Mouse (Mus musculus) frontal cortex, postnatal 10 days (tissue): ENCODE data around the gene Vwa5a.

Experiments
- DNase-seq, 2 experiments: peaks; one replicate each; pipeline ENCODE4 v3.0.0; 2022; ENCODE audit warnings: low spot score in 2 of 2, mixed read lengths in 1 of 2

The Vwa5a gene

GRCm38 (mm10) chr9:38718102-38718501 is at the start of gene Vwa5a:
TSS of gene Vwa5a (plus strand) at chr9:38718268.
- DNase-seq = no peak

- no peak for DNase-seq
These were observed 45.2 kb upstream of the Vwa5a start for GRCm38 (mm10) chr9:38672887-38673286.

- DNase-seq = no peak
These were observed 43.6 kb upstream of the Vwa5a start, which contains the start of gene Olfr918 for GRCm38 (mm10) chr9:38674501-38674900. TSS of gene Olfr918 (minus strand) at chr9:38674601.

GRCm38 (mm10) chr9:38718927-38719441 is 916 bp downstream of the Vwa5a start:
- no peak for DNase-seq

- no peak for DNase-seq
These were observed 6.0 kb downstream of the Vwa5a start for GRCm38 (mm10) chr9:38724044-38724443.

GRCm38 (mm10) chr9:38728218-38728617 is 10.2 kb downstream of the Vwa5a start:
- no peak for DNase-seq

GRCm38 (mm10) chr9:38741408-38741807 is 23.3 kb downstream of the Vwa5a start:
- DNase-seq = no peak

- no peak for DNase-seq
These were observed 26.7 kb downstream of the Vwa5a start for GRCm38 (mm10) chr9:38744619-38745315.

GRCm38 (mm10) chr9:38751999-38752398 is 33.9 kb downstream of the Vwa5a start, which contains the start of gene Olfr920:
TSS of gene Olfr920 (plus strand) at chr9:38752299.
- DNase-seq = no peak

- DNase-seq = no peak
These were observed 54.7 kb downstream of the Vwa5a start, which contains the start of gene Olfr921 for GRCm38 (mm10) chr9:38772768-38773167. TSS of gene Olfr921 (plus strand) at chr9:38773068.

- no peak for DNase-seq
These were observed 74.6 kb downstream of the Vwa5a start for GRCm38 (mm10) chr9:38792689-38793088.
